Mouse (Mus musculus): ENCODE results near the gene Styxl1. TPM values are rescaled to one million over a fixed set of nuclear protein-coding genes. Genes with fewer than 3 reads are reported as not detected.

The Styxl1 gene
- polyA plus RNA-seq, 1 experiment = 1.9 TPM

DNA sequence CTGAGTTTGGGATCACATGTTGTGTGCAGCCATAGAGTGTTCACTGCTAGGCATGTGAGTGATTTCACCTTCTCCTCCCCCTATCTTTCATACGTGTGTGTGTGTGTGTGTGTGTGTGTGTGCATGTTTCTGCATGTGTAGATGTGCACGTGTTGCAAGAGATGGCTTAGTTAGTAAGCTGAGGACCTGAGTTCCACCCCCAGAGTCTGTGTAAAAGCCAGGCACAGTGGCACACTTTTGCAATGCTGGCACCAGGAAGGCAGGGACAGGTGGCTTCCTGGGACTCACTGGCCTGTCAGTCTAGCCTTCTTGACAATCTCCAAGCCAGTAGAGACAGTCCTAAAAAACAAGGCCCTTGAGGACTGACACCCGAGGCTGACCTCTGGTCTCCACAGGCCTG, 13.2 kb downstream of the Styxl1 start:
- DNase-seq (ENCODE audit: low read depth) = peak; percentile 66

DNA sequence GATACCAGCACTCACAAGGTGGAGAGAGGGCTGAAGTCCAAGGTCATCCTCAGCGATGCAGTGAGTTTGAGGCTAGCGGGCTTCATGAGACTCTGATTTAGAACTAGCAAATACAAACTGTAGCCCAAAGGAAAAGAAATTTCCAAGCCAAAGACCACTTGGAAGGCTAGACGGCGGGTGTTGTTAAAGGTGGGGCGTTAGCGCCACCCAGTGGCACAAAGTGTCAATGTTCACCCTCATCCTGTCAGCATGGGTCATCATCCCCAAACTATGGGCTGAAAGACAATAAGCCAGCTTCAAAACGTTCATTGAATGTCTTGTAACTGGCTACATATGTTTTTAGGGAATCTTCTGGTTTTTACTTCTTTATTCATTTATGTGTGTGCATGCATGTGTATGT, 14.7 kb downstream of the Styxl1 start:
- DNase-seq (ENCODE audit: low read depth) = no peak

DNA sequence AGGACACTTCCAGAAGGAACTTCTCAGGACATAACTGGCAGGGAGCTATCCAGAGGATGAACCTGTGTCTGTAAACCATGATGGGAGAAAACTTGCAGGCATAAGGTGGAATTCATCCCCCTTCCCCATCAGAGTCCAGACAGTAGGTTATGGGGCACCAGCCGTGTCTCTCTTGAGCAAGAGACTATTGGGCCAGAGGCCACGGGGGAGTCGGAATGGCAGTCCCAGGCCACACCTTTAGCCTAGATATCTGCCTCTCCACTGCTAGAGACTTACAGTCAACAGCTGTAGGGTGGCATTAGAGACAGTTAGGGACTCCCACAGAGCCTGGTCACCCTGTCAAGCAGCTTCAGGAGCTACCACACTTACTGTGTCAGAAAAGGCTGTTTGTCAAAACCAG, 16.3 kb downstream of the Styxl1 start:
- DNase-seq (ENCODE audit: low read depth) = no peak

DNA sequence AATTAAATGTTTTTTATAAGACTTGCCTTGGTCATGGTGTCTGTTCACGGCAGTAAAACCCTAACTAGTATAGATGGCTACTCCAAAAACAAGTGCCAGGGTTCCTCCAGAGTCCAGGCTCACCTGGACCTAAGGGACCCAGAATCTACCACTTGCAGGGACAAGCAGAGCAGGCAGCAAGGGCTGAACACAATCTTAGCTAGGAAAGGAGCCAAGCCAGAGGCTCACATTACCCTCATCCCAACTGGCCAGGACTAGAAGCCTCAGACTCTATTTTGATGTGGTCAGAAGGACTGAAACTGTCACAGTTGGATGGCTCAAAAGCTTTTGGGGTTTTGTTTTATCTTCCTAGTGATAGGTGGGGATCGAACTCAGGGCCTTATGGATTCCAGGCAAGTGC, 26.6 kb downstream of the Styxl1 start:
- DNase-seq (ENCODE audit: low read depth) = no peak

DNA sequence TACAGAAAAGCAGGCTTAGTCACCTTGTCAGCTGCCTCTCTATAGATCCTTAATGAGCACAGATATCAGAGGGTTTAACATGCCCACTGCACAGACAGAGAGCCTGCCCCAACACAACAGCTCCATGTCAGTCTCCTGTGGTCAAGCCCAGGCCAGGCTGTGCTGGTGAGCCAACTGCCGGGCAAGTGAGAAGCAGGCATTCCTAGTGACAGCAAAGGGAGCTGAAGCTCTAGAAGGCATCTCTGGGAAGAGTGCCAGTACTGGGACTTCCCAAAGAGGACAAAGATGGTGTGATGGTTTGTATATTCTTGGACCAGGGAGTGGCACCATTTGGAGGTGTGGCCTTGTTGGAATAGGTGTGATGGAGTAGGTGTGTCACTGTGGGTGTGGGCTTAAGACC, 27.1 kb downstream of the Styxl1 start:
- DNase-seq (ENCODE audit: low read depth) = no peak

DNA sequence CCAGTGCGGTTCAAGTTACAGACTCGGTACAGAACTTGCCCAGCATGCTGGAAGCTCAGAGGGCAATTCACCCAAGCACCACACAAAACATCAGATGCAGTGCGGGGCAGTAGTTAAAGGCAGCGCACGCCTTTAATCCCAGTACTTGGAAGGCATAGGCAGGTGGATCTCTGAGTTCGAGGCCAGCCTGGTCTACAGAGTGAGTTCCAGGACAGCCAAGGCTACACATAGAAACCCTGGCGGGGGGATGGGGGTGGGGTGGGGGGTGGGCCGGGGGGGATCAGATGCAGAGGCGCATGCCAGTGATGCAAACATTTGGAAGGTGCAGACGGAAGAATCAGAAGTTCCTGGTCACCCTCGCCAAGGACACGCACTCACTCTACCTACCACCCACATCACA, 33.4 kb downstream of the Styxl1 start:
- no peak for DNase-seq (ENCODE audit: low read depth)

DNA sequence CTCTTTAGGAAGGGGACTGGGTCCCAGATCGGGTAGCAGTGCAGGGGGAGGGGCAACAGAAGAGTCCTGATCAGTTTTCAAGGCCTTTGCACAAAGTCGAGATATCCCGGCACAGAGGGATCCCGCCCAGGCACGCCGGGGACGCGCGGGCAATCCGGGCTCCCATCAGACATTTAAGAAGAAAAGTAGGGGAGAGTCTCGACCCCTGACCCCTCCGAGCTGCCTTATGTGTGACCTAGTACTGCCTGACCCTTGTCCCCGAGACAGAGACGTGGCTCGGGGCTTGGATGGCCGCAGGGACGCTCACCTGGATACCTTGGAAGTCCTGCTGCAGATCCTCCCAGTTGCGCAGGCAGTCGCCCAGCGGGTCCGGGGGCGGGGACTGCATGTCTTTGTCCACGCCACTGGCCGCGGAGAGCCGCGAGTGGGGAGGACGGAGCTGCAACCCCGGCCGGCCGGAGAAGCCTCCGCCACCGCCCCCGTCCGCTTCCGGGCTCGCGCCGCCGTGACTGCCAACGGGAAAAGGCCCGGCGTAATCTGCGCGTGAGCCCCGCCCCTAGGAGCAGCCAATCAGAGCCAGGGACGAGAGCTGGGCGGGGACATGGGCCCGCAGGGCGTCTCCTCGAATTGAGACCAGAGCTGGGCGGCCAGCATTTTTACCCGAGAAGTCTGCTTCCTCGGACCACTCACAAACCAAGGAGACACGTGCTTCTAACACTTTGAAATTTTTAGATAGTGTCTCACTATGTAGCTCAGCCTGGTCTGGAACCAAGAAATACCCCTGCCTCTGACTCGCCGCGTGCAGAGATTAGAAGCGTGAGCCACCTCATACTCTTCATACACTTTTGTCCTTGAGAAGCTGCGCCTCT, 34.2 kb downstream of the Styxl1 start, which contains the start of gene Tmem120a:
Tmem120a (minus strand) TSS at position 708 of the 869 bp plus-strand sequence.
- no peak for DNase-seq (ENCODE audit: low read depth)

DNA sequence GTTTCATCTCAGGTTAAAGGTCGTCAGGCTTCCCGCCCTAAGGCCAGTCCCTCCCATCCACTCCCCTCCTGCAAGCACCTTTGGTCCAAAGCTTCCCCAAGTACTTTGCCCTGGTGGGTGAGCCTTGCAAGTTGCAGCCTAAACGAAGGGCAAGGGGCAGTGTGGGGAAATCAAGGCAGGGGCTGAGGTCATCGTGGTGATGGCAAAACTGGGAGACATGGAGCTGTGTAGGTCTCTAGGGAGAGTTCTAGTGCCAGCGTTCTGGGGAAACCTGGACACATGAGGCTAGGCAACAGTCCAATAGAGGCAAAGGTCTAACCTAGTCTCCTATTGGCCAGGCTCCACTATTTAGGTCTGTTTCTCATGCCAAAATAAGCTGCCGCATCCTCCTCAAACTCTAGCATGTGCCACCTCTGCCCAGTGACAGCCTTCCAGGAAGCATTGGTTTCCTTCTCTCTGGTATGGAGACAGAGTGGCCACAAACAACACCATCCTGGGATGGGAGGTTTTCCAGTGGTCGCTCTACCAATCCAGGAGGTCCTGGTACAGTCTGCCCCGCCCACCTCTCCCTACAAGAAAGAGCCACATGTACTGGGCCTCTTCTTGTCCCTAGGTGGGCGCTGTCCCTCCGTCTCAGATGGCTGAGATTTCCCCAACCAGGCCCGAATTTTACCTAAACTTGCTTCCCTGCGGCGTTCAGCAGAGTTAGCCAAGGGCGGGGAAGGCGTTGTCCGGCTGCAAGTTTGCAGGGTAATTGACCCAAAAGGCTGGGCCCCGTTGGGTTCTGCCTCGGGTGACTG, 35.0 kb downstream of the Styxl1 start:
- no peak for DNase-seq (ENCODE audit: low read depth)

DNA sequence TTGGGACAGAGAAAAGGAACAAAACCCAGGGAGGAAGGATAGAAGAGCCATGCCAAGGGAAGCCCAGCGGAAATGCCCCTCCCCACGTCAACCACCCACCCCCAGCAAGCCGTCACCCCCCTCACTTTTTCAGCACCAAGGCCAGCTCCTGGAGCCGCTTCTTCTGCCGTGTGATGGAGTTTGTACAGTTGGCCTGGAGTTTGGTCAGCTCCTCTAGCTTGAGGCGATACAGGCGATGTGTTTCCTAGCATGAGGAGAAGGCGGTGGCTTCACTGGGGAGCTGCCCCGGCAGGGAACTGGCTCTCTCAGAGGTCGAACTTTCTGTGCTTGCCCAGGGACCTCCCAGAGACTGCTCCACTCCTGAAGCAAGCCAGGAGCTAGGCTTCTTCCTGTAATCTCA, 36.0 kb downstream of the Styxl1 start:
- DNase-seq (ENCODE audit: low read depth) = no peak

DNA sequence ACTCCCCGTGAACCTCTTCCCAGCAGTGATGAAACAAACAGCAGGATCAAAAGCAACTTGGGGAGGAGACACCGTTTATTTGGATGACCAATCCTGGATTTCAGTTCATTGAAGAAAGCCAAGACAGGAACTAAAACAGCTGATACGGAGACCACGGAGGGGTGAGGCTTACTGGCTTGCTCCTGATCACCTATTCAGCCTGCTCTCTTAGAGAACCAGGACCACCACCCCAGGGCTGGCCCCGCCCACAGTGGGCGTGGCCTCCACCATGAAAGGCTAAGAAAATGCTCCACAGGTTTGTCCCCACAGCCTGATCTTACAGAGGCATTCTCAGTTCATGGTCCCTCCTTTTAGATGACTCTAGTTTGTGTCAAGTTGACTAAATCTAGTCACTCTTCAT, 39.9 kb downstream of the Styxl1 start:
- no peak for DNase-seq (ENCODE audit: low read depth)

DNA sequence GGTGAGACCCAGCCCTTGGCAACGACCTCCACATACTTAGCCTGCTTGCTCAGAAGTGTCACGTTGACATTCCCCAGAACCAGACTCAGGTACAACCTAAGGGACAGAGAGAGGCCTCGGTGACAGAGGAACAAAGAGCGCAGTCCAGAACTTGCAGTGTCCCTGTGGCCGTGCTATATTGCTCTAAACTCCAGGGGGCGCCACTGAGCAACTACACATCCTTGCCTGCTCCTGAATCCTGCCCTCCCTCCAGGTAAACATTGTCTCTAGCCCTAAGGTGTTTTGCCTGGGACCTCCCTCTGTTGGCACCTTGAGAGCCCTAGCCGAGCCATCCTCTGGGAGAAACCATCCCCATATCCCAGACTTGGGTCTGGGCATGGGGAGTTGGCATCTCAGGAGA, 41.0 kb downstream of the Styxl1 start:
- no peak for DNase-seq (ENCODE audit: low read depth)

DNA sequence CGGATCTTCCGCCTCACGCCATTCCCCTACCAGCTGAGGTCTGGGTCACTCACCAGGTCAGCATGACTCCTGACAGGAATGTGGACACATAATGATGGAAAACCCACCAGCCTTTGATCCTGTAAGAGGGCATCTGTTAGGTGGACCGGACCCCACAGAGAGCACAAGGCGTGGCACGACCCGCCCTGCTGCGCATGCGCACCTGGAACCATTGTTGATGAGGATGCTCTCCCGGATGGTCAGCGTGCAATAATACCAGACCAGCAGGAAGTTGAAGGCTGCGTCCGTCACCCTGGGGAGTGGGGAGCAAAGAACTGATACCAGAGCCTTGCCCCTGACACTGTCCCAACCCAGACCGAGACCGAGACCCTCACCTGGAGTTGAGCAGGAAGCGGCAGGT, 41.6 kb downstream of the Styxl1 start:
- DNase-seq (ENCODE audit: low read depth) = no peak

DNA sequence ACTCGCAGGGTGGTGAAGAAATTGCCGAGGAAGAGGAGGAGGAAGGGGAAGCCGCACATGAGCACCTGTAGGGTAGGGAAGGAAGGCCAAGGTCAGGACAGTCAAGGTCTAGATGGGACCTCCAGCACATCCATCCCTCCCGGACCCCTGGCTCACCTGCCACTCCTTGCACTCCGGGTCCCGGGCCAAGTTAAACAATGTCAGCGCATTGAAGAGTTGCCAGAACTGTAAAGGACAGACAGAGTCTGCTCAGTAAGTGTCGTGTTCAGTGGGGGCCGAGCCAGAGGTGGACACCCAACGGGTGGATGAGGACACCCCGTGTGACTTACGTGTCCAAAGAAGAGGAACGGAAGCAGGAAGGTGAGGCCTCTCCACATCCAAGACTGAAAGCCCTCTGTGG, 42.4 kb downstream of the Styxl1 start:
- DNase-seq (ENCODE audit: low read depth) = no peak

DNA sequence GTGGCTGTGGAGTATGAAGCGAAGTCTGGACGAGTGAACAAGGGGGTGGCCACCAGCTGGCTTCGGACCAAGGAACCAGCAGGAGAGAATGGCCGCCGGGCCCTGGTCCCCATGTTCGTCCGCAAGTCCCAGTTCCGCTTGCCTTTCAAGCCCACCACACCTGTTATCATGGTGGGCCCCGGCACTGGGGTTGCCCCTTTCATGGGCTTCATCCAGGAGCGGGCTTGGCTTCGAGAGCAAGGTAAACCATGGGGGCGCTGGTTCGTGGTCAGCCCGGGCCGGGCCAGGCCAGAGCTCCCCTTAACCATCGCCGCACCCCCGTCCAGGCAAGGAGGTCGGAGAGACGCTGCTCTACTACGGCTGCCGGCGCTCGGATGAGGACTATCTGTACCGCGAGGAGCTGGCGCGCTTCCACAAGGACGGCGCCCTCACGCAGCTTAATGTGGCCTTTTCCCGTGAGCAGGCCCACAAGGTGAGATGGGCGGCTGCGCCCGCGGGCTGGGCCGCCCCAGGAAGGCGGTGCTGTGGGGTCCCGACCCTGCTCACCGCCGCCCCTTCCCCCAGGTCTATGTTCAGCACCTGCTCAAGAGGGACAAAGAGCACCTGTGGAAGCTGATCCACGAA, 44.0 kb downstream of the Styxl1 start:
- no peak for DNase-seq (ENCODE audit: low read depth)

DNA sequence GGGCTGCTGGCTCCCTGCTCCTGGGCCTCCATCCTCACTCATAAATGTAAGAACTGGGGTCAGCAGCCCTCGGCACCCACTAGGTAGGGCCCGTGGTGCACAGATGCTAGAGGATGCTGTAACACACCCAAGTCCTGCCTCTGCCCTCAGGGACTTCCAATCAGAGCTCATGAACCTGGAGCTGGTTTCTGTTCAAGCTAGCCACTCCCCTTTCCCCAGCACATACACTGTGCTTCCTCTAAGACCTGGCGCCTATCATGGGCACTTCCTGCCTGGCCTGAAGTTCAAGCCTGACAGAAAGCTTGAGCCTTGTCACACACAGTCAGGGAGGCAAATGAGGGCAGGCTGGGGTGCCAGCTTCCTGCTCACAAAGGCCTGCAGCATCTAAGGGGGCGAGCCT, 45.1 kb downstream of the Styxl1 start:
- DNase-seq (ENCODE audit: low read depth) = no peak

DNA sequence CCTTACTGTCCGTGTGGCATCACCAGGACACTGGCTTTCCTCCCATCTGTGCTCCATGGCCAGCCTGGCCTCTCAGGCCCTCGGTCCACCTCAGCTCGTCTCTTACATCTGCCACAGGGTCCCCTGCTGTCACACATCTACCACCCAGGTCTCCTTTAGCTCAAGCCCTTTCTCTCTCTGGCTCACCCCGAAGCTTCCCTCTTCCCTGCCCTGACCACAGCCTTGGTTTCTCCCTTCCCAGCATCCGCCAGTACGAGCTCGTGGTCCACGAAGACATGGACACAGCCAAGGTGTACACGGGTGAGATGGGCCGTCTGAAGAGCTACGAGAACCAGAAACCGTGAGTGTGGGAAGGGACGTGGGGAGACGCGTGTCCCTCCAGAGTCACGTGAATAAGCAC, 46.9 kb downstream of the Styxl1 start:
- no peak for DNase-seq (ENCODE audit: low read depth)

DNA sequence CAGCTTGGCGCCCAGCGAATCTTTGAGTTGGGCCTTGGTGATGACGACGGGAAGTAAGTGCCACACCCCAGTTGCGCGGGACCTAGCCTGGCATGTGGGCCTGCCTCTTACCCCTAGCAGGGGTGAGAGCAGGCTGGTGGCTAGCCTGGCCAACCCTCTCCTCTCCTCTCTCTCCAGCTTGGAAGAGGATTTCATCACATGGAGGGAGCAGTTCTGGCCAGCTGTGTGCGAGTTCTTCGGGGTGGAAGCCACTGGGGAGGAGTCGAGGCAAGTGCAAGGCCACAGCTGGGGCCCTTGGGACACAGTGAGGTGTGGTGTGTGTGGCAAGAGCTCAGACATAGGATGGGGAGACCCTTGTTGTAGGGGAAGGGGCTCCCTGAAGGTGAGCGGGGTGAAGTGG, 47.3 kb downstream of the Styxl1 start:
- DNase-seq (ENCODE audit: low read depth) = no peak

DNA sequence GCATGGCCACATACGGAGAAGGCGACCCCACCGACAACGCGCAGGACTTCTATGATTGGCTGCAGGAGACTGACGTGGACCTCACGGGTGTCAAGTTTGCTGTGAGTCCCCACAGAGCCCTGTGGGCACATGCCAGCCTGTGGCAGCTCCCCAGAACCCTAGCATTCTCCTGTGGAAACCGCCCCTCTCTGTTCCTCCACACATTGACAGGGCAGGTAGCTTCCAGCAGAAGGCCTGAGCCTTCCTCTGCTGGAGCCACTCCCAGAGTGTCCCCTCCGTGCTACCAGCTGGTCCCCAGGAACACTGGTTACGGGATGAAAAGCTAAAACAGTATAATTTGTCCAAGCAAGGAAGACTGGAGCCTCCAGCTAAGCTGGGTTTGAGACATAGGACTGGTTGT, 47.9 kb downstream of the Styxl1 start:
- no peak for DNase-seq (ENCODE audit: low read depth)

DNA sequence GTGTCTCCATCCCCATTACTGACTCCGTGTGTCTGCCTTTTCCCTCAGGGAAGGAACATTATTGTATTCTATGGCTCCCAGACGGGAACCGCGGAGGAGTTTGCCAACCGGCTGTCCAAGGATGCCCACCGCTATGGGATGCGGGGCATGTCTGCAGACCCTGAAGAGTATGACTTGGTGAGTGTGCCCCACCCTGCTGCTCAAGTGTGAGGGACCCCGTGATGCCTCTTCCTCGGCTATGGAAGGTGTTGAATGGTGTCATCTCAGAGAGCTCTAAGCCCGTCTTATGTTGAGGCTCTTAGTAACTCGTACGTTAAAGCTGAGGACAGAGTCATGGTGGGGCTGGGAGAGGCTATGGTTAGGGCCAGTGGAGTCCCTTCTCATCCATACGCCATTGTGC, 48.8 kb downstream of the Styxl1 start:
- DNase-seq (ENCODE audit: low read depth) = no peak

DNA sequence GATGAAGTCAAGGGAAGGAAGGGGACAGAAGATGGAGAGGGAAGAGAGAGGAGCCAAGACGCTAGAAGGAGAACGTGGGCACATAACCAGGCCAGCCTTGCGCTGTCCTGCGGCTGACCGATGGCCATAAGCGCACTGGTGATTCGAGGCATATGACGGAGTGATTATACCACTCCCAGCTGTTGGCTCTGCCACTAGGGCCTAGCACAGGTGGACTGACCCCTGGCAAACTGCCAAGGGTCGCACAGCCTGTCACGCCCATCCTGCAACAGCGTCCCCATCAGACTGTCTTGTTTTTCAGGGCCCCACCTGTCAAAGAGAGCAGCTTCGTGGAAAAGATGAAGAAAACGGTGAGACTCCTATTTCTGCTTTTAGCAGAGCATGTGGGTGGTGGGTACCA, 49.8 kb downstream of the Styxl1 start:
- no peak for DNase-seq (ENCODE audit: low read depth)

DNA sequence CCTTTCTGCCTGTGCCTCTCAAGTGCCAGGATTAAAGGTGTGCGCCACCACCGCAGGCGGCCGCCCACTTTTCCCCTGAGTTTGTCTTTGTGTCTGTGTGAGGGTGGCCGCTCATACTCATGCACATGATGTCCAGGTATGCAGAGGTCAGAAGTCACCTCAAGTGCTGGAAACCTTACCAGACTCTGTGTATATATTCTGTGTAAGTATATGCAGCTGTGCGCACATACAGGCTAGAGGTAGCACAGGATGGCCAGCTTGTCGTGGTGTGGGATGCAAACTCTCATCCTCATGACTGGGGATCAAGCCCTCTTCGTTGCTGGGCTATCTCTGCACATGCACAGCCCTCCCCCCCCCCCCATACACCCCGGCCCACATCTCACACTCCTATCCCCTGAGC, 50.3 kb downstream of the Styxl1 start:
- DNase-seq (ENCODE audit: low read depth) = no peak

DNA sequence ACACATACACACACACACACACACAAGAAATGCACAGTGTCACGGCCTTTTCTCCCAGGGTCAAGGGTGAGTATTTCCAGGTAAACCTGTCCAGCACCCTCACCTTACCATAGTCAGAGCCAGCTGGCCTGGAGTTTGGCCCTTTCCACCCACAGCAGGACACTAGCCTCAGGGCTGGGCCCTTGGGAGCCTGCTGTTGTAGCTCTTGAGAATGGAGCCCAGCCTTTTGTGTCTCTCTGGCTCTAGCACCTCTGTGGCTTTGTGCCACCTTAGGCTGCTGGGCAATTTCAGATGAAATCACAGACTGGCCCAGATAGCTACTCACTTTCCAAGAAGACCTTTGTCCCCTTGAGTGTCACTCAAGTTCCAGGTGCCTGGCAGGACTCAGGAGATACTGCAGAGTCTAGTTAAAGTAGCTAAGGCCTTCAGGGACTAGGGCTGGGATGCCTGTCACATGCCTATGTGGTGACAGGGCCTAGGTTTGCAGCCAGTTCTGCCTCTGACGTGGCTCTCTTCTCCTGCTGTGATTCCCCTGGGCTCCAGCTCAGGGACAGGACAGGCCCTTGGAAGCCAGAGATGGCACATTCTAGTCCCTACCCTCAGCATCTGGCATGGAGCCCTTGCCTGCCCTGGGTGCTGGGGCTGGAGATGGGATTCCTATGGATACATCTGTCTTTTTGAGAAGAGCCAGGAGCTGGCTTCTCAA, 51.4 kb downstream of the Styxl1 start:
- no peak for DNase-seq (ENCODE audit: low read depth)
